Mouse (Mus musculus): Measurements from ENCODE around the gene Apof.

DNA sequence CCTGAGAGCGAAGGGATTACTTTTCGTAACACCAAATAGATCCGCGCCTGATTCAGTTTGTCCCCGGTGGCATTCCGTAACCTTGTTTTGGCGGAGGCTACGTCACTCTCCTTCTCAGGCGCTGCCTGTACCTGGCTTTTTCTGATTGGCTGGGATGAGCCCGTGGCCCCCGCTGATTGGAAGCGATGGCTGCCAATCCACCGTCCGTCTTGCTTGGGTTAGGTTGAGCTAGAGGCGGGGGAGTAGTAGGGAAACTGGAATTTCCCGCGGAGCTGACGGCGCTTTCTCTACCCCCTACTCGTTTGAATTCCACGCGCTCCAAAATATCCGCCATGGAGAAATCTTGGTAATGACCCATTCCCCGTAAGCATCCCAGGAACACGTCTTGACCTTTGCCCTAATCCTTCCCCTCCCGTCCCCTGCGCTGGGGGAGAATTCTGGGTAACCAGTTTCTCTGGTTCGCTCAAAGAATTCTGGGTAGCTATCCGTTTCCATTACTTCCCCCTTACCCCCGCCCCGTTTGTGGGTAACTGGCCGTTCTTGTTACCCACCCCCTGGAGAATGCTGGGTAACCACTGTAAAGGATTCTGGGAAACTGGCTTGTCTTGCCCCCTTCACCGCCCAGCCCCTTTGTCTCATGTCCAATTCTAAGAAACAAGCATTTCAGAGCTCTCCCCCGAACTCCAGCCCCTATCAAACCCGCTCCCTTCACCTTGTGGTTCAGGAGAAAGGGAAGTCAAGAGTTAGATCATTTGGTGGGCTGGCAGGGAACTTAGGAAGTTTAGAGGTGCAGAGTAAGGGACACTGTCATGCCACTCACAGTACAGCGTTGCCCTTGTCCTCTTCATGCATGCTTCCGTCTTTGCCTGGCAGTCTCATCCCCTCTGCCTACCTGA is 34.9 kb downstream of the Apof start, which contains the start of gene Pan2:
- TF ChIP-seq CTCF (IDR thresholded peaks at IDR 0.05; ENCODE audit: control insufficient read depth, insufficient read depth, insufficient read length), result no peak
- TF ChIP-seq USF1 (IDR thresholded peaks at IDR 0.05; ENCODE audit: low read depth), result no peak
